Mouse (Mus musculus) lung, postnatal 14 days (tissue): Measurements from ENCODE around the gene Lce1d.

Experiments used
- DNase-seq: peaks from one replicate; pipeline ENCODE4 v3.0.0; 2021

Gene Lce1d

GRCm38 (mm10) chr3:92687110-92687509 lies at the start of gene Lce1d:
Lce1d (minus strand) TSS chr3:92687210.
- DNase-seq = no peak

- no peak for DNase-seq
Observed at GRCm38 (mm10) chr3:92722631-92723030, 35.6 kb upstream of the Lce1d start.

GRCm38 (mm10) chr3:92720250-92720649 lies 33.2 kb upstream of the Lce1d start, which contains the start of gene Lce1f:
Lce1f (minus strand) TSS chr3:92720350.
- no peak for DNase-seq

GRCm38 (mm10) chr3:92715122-92715521 lies 28.1 kb upstream of the Lce1d start:
- DNase-seq = no peak

GRCm38 (mm10) chr3:92708974-92709373 lies 22.0 kb upstream of the Lce1d start, which contains the start of gene Lce1e:
Lce1e (minus strand) TSS chr3:92709074.
- DNase-seq = no peak

GRCm38 (mm10) chr3:92694613-92695012 lies 7.6 kb upstream of the Lce1d start:
- no peak for DNase-seq

GRCm38 (mm10) chr3:92691688-92692087 lies 4.7 kb upstream of the Lce1d start:
- no peak for DNase-seq

- DNase-seq = peak; percentile 8
Observed at GRCm38 (mm10) chr3:92689154-92689553, 2.1 kb upstream of the Lce1d start.

GRCm38 (mm10) chr3:92678947-92679346 lies 8.1 kb downstream of the Lce1d start, which contains the start of gene Lce1c:
Lce1c (plus strand) TSS chr3:92679247.
- no peak for DNase-seq

- DNase-seq = no peak
Observed at GRCm38 (mm10) chr3:92670215-92670614, 16.8 kb downstream of the Lce1d start, which contains the start of gene Lce1a2. Lce1a2 (minus strand) TSS chr3:92670315.

- DNase-seq = no peak
Observed at GRCm38 (mm10) chr3:92656826-92657225, 30.2 kb downstream of the Lce1d start, which contains the start of gene Lce1b. Lce1b (minus strand) TSS chr3:92656926.

GRCm38 (mm10) chr3:92648207-92648606 lies 38.8 kb downstream of the Lce1d start, which contains the start of gene Lce1a1:
Lce1a1 (minus strand) TSS chr3:92648307.
- no peak for DNase-seq

GRCm38 (mm10) chr3:92639854-92640253 lies 47.2 kb downstream of the Lce1d start:
- no peak for DNase-seq

GRCm38 (mm10) chr3:92638653-92638991 lies 48.4 kb downstream of the Lce1d start:
- DNase-seq = no peak

GRCm38 (mm10) chr3:92637745-92638652 lies 49.0 kb downstream of the Lce1d start:
- no peak for DNase-seq
